Mouse (Mus musculus) testis, postnatal 10 days (tissue): ENCODE data around the gene Pkn3.

Experiments used
- DNase-seq: peaks from one replicate; pipeline ENCODE4 v3.0.0; 2021; ENCODE audit warnings: low spot score

The Pkn3 gene

GRCm38 (mm10) chr2:30063791-30064190, 13.7 kb upstream of the Pkn3 start:
- no peak for DNase-seq

DNA sequence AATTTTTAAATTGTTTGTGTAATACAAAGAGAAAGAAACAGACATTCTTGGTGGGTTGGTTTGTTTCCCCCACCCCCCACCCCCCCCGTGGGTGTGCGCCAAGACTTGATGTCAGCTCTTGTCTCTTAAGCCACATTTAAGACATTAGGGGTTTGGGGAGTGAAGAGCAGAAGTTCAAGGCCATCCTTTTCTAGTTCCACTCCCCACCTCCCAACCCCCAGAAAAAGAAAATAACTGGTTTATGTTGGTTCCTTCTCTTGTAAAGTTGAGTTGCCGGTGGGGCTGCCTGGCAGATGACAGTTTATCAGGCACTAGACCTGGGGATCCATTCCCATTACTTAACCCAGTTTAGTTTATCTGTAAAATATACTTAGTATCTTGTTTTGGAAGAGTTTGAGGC, 13.2 kb upstream of the Pkn3 start:
- DNase-seq = no peak

GRCm38 (mm10) chr2:30066046-30066901, 11.2 kb upstream of the Pkn3 start:
- DNase-seq = peak; percentile 97

- peak; percentile 62 for DNase-seq
These were observed 10.2 kb upstream of the Pkn3 start for GRCm38 (mm10) chr2:30067031-30067888.

- DNase-seq = no peak
These were observed 9.5 kb upstream of the Pkn3 start for GRCm38 (mm10) chr2:30067962-30068361.

DNA sequence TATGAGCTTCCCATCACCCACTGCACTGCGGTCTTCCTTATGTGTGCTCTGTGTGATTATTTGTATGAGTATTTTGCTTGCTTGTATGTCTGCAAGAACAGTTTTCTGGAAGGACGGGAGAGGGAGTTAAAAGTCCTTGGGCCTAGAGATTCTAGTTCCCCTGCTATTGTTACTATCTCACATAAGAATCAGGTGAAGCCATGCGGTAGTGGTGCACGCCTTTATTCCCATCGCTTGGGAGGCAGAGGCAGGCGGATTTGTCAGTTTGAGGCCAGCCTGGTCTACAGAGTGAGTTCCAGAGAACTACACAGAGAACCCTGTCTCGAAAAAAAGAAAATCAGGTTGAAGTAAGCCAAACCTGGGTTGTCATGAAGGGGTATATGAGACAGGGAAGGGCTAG, 4.6 kb upstream of the Pkn3 start:
- no peak for DNase-seq

GRCm38 (mm10) chr2:30073285-30073684, 4.2 kb upstream of the Pkn3 start:
- no peak for DNase-seq

DNA sequence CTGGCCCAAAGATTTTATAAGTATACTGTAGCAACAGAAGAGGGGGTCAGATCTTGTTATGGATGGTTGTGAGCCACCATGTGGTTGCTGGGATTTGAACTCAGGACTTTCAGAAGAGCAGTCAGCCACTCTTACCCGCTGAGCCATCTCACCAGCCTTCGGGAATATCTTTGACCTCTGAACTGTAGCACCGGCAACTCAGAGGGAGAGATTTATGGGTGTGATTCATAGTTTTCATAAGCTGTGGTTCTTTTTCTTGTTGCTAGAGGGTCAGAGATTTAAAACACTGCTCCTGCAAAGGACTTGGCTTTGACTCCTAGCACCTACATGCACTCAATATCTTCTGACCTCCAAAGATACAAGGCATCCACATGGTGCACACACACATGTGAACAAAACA, 1.9 kb upstream of the Pkn3 start:
- DNase-seq = no peak

DNA sequence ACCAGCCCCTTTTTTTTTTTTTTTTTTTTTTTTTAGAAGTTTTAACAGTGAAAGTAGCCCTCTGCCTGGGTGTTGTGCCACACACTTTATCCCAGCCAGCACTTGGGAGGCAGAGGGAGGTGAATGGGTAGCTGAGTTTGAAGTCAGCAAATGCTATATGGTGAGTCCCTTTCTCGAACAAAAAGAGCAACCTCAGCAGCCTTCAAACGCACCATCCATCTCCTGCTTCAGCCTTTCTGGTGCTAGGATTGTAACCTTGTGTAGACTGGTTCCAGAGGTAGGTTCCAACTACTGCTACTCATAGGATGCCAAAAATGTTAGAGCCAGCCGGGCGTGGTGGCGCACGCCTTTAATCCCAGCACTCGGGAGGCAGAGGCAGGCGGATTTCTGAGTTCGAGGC, 1.0 kb upstream of the Pkn3 start:
- DNase-seq = no peak

GRCm38 (mm10) chr2:30076959-30077358, 525 bp upstream of the Pkn3 start:
- DNase-seq = no peak

DNA sequence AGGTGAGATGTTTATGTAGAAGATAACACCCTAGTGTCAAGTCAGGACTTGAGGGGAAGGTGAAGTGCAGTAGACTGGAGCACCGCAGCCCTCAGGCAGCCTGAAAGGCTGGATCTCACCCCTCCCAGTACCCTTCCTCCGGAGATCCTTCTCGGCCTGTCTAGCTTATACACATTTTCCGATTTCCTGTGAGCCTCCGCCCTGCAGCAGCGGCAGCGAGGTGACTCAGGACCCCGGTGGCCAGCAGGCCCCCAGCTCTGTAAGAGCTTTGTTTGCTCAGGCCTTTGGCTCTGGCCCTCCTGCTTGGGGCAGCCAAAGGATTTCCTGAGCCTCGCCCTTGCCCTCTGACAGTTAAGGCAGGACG, 847 bp downstream of the Pkn3 start:
- DNase-seq = no peak

DNA sequence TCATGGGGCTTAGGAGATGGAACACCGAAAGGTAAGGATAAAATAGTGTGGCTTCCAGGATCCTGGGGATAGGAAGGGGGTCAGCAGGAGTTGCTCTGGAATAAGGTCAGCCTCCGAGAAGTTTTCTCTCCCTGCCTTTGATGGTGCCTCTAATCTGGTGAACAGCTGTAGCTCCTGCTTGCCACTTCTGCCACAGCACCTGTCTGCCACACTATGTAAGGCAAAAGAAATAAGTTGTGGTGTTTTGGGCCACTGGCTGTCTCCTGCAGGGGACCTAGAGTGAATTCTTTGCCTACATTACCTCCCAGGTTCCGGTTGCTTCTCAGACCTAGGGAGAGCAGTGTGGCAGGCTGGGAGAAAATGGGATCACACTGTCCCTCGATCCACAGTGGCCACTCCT, 1.3 kb downstream of the Pkn3 start:
- no peak for DNase-seq

DNA sequence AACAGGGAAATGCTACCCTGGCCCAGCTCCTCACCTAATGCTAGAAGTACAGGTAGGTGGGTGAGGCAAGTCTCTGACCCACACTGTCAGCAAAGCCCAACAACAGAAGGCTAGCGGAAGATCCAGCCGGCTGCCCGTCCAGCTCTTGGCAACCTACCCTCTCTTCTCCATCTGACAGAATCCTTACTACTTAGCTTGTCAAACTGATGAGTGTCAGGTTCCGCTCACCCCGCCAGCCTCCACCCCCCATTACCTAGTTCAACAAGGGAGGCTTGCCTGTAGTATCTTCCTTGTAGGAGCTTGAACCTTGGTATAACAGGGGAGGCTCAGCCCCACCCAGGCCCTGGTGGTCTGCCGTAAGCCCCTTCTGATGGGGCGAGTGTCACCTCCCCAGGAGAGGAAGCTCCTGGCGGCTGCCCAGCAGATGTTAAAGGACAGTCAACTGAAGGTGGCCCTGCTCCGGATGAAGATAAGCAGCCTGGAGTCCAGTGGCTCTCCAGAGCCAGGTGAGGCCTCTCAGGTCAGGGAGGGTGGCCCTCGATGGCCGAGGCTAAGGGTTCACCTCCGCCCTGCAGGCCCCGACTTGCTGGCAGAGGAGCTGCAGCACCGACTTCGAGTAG, 2.8 kb downstream of the Pkn3 start:
- DNase-seq = no peak

DNA sequence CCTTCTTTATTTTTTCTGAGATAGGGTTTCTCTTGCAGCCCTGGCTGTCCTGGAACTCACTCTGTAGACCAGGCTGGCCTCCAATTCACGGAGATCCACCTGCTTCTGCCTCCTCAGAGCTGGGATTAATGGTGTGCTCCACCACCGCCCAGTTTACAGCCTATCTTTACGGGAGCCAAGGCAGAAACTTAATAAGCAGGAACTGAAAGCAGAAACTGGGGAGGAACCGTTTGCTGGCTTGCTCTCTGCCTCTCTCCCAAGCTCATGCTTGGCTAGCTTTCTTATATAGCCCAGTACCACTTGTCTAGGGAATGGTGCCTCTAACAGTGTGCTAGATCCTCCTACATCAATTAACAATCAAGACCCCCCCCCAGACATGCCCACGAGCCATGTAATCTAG, 6.6 kb downstream of the Pkn3 start:
- DNase-seq = no peak

- DNase-seq = no peak
These were observed 7.1 kb downstream of the Pkn3 start for GRCm38 (mm10) chr2:30084632-30085031.

- DNase-seq = no peak
These were observed 9.8 kb downstream of the Pkn3 start for GRCm38 (mm10) chr2:30087310-30087709.

DNA sequence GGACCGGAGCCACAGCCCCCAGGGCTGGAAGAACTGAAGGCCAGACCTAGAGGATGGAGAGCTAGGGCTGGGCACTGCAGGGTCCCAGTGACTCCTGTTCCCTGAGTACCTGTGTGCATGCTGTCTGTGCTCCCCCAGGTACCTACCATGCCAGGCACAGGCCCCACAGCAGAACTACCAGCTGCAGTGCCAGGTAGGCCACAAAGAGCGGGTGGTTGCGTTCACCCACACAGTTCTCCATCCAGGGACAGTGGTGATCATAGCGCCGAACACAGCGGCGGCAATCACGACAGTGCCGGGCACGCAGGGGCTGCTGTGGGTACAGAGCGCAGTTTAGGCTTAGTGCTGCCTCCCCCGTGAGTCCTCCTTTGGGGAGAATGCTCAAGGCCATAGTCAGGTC, 14.0 kb downstream of the Pkn3 start:
- no peak for DNase-seq

DNA sequence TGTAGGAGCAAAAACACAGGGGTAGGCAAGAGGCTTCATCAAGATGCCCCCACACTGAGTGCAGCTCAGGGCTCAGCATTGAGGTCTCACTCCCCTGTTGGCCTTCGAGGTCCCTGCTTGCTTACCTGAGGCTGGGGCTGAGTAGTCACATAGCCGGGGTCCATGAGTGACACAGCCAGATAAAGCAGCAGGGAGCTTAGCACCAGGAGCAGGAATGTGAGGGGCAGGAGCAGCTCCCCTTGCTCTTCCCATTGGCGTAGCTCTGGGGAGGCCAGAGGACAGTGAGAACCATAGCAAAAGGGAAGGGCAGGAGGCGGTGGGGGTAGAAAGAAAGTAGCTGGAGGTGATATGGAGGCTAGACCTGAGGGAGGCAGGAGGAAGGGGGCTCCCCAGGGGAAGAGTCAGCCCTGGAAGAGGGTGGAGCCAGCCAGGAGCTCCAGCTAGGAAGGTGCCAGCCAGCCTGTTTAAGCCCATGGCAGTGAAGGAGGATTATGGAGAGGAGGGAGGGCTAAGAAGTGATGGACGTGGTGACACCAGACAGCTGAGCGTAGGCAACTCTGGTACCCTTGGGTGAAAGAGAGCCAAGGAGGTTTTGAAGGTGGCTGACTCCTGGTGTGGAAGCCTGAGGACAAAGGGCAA, 14.9 kb downstream of the Pkn3 start:
- no peak for DNase-seq

DNA sequence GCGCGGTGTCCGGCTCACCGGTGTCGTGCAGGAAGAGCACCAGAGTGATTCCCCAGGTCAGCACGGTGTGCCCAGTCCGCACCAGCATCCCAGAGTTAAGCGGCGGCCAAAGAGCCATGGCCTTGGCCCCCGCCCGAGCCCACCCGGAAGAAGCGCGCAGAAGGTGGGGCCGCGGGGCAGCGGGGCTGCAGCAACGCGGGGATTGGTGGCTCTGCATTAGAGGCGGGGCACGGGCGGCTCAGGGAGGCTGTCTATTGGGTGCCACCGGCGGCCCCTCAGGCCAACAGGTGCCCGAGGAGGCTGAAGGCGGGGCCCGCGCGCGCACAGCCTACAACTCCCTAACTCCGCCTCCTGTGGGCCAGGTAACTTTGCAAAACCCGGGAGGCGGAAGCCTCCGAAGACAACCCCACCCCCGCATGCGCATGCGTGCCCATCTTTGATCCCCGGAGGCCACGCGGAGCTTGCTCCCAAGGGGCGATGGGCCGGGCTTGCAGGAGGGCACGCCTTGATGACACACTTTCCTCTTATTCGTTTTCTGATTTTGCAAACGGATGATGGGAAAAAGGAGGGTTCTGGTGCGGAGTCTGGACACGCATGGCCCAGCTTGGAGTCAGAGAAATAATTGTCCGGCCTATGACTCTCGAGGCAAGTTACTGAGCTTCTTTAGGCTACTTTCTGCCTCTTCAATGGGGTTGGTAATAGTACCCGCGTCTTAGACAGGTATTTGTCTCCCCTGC, 16.2 kb downstream of the Pkn3 start, which contains the start of gene Zdhhc12:
Gene Zdhhc12 (minus strand): TSS at position 178 of the 737 bp plus-strand sequence.
- peak; percentile 96 for DNase-seq

GRCm38 (mm10) chr2:30094208-30094588, 16.7 kb downstream of the Pkn3 start:
- no peak for DNase-seq

DNA sequence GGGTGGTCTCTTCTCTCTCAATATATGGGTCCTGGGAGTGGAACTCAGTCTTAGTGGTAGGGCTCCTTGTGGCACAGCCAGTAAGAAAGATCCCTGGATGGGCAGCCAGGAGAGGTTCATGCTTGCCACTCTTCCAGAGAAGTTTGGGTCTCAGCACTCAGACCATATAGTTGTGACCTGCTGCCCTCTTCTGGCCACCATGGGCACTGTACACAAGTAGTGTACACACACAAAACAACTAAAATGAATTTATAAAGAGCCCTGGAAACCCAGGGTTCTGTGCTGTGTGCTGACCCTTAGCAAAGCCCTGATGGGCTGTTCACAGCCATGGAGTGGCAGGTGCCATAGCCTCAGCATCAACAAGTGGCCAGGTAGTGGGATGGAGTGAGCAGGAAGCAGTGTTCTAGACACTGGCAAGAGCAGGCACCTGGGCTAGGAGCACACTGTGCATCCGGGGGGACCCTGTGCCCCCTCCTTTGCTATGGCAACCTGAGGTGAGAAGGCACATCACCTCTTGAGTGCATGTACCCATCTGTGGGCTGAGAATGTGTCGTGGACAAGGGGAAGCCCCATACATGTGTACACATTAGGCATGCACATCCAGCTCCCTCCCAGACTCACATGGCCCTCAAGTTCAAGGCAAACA, 18.5 kb downstream of the Pkn3 start:
- peak; percentile 79 for DNase-seq
